In genomic region chr9:98935190-98935909, GRCm38 (mm10) we compare ENCODE assay signal across 36 mouse cellular contexts. TPM values are rescaled to one million over a fixed set of nuclear protein-coding genes. Genes with fewer than 3 reads are reported as not detected.
DNase-seq lines count a peak whose midpoint lies in the region; ATAC-seq and TF ChIP-seq lines count a peak whose summit lies in the region.
"Had no signal": no experiment of that assay in that cellular context is flagged by ENCODE, and none has a peak within 500 bp of the region (broad histone marks: within the 10 kb centered on the region; RNA-seq: fewer than 3 reads in every experiment).

No protein-coding gene starts in this region.

- no peak for TF ChIP-seq POLR2A in kidney, adult 2 months (IDR thresholded peaks at IDR 0.05; ENCODE audit: low read depth, low read length)
- no peak for TF ChIP-seq POLR2A in cerebellum, adult 2 months (IDR thresholded peaks at IDR 0.05; ENCODE audit: borderline replicate concordance, insufficient read depth, low read length)

- H3K4me1 ChIP-seq in kidney, embryonic 14.5 days (ENCODE audit: control insufficient read depth, insufficient read depth, low read length), result no peaks in the 10 kb centered on the region
- H3K4me1 ChIP-seq in kidney, adult 2 months (ENCODE audit: control insufficient read depth, insufficient read depth, low read length), result no peaks in the 10 kb centered on the region
- H3K4me1 ChIP-seq in midbrain, embryonic 13.5 days (replicated peaks), result peaks cover 16% of the 10 kb centered on the region
- H3K4me1 ChIP-seq in midbrain, embryonic 14.5 days (ENCODE audit: control insufficient read depth, insufficient read depth, low read length), result no peaks in the 10 kb centered on the region
- H3K4me1 ChIP-seq in embryonic facial prominence, embryonic 12.5 days, result peaks cover 13% of the 10 kb centered on the region
- H3K4me1 ChIP-seq in midbrain, embryonic 16.5 days (ENCODE audit: control insufficient read depth, insufficient read depth, low read length), result no peaks in the 10 kb centered on the region
- H3K4me1 ChIP-seq in cerebellum, adult 2 months (ENCODE audit: control insufficient read depth, insufficient read depth, low read length), result no peaks in the 10 kb centered on the region
- H3K4me1 ChIP-seq: heart, embryonic 15.5 days; hindbrain, embryonic 13.5 days; limb, embryonic 15.5 days; neural tube, embryonic 15.5 days had no signal

- no peak for DNase-seq in kidney, adult 2 months
- DNase-seq in midbrain, embryonic 14.5 days, result no peak
- no peak for DNase-seq in c-Kit-positive CD71-positive TER-119-positive erythroid progenitor cells, embryonic 14.5 days (ENCODE audit: low spot score)
- no peak for DNase-seq in cerebellum, adult 2 months
- DNase-seq: adrenal gland, postnatal 36 days; B cell, adult 2 months; cerebellum, adult 9-10 months; cerebellum, postnatal 36 days; gastrocnemius, adult 2 months; gastrocnemius, postnatal 36 days; heart, adult 2 months; heart, postnatal 4 days; kidney, adult 11 months; kidney, postnatal 25 days; lung, adult 2 months; lung, postnatal 10 days; retina, postnatal 1 day; right cerebral cortex, postnatal 14 days; thymus, postnatal 14 days had no signal

- no peak for TF ChIP-seq CTCF in kidney, adult 2 months (conservative IDR thresholded peaks at IDR 0.05; ENCODE audit: insufficient read depth, insufficient read length, low read depth, low read length)
- no peak for TF ChIP-seq CTCF in cerebellum, adult 2 months (IDR thresholded peaks at IDR 0.05; ENCODE audit: borderline replicate concordance, insufficient read depth, low read depth, low read length)

- H3K4me2 ChIP-seq in kidney, embryonic 14.5 days (replicated peaks; ENCODE audit: low read depth, low read length), result no peak overlapping the region
- H3K4me2 ChIP-seq in midbrain, embryonic 13.5 days (replicated peaks), result no peak overlapping the region
- H3K4me2 ChIP-seq in midbrain, embryonic 14.5 days (ENCODE audit: low read length), result no peak overlapping the region
- no peak overlapping the region for H3K4me2 ChIP-seq in embryonic facial prominence, embryonic 12.5 days (replicated peaks)
- no peak overlapping the region for H3K4me2 ChIP-seq in midbrain, embryonic 16.5 days (ENCODE audit: low read length)
- H3K4me2 ChIP-seq: heart, embryonic 15.5 days; hindbrain, embryonic 13.5 days; limb, embryonic 15.5 days; neural tube, embryonic 15.5 days had no signal

- no peaks in the 10 kb centered on the region for H3K9me3 ChIP-seq in kidney, embryonic 14.5 days (ENCODE audit: control insufficient read depth, low read length)
- no peaks in the 10 kb centered on the region for H3K9me3 ChIP-seq in midbrain, embryonic 13.5 days
- H3K9me3 ChIP-seq in midbrain, embryonic 14.5 days (ENCODE audit: control insufficient read depth, low read length), result no peaks in the 10 kb centered on the region
- H3K9me3 ChIP-seq in embryonic facial prominence, embryonic 12.5 days, result no peaks in the 10 kb centered on the region
- H3K9me3 ChIP-seq in midbrain, embryonic 16.5 days (replicated peaks; ENCODE audit: control insufficient read depth, low read length, poor library complexity, severe bottlenecking), result no peaks in the 10 kb centered on the region
- H3K9me3 ChIP-seq: heart, embryonic 15.5 days; hindbrain, embryonic 13.5 days; limb, embryonic 15.5 days; neural tube, embryonic 15.5 days had no signal

- WGBS in kidney, embryonic 14.5 days, result 23% methylated on average over 16 of the region's 16 CpGs
- WGBS in kidney, adult 2 months, result 26% methylated on average over 16 of the region's 16 CpGs
- WGBS in midbrain, embryonic 13.5 days, result 12% methylated on average over 16 of the region's 16 CpGs
- WGBS in midbrain, embryonic 14.5 days, result 8% methylated on average over 16 of the region's 16 CpGs
- 13% methylated on average over 16 of the region's 16 CpGs for WGBS in embryonic facial prominence, embryonic 12.5 days
- 12% methylated on average over 16 of the region's 16 CpGs for WGBS in midbrain, embryonic 16.5 days
- 20% methylated on average over 16 of the region's 16 CpGs for WGBS in cerebellum, adult 2 months

- no peak overlapping the region for H3K27ac ChIP-seq in kidney, embryonic 14.5 days (ENCODE audit: low read depth, low read length)
- H3K27ac ChIP-seq in kidney, adult 2 months (ENCODE audit: insufficient read depth, low read depth, low read length), result no peak overlapping the region
- H3K27ac ChIP-seq in midbrain, embryonic 13.5 days, result no peak overlapping the region
- H3K27ac ChIP-seq in midbrain, embryonic 14.5 days (replicated peaks; ENCODE audit: low read depth, low read length), result no peak overlapping the region
- H3K27ac ChIP-seq in embryonic facial prominence, embryonic 12.5 days, result no peak overlapping the region
- no peak overlapping the region for H3K27ac ChIP-seq in midbrain, embryonic 16.5 days (ENCODE audit: low read length)
- H3K27ac ChIP-seq in cerebellum, adult 2 months (ENCODE audit: insufficient read depth, low read length), result no peak overlapping the region
- H3K27ac ChIP-seq: gastrocnemius, adult 2 months; heart, adult 2 months; heart, embryonic 15.5 days; hindbrain, embryonic 13.5 days; limb, embryonic 15.5 days; liver, embryonic 14.5 days; macrophage; neural tube, embryonic 15.5 days had no signal

- H3K9ac ChIP-seq in kidney, embryonic 14.5 days (ENCODE audit: low read depth, low read length), result no peak overlapping the region
- no peak overlapping the region for H3K9ac ChIP-seq in midbrain, embryonic 13.5 days (replicated peaks)
- no peak overlapping the region for H3K9ac ChIP-seq in midbrain, embryonic 14.5 days (replicated peaks; ENCODE audit: low read length)
- H3K9ac ChIP-seq in embryonic facial prominence, embryonic 12.5 days, result no peak overlapping the region
- no peak overlapping the region for H3K9ac ChIP-seq in midbrain, embryonic 16.5 days (ENCODE audit: low read depth, low read length)
- H3K9ac ChIP-seq: heart, embryonic 15.5 days; hindbrain, embryonic 13.5 days; limb, embryonic 15.5 days; liver, embryonic 14.5 days; neural tube, embryonic 15.5 days had no signal

- H3K27me3 ChIP-seq in kidney, embryonic 14.5 days (ENCODE audit: control insufficient read depth, insufficient read depth, low read length), result no peaks in the 10 kb centered on the region
- no peaks in the 10 kb centered on the region for H3K27me3 ChIP-seq in kidney, adult 2 months (replicated peaks; ENCODE audit: control insufficient read depth, insufficient read depth, low read length)
- H3K27me3 ChIP-seq in midbrain, embryonic 13.5 days, result peaks cover 49% of the 10 kb centered on the region
- H3K27me3 ChIP-seq in midbrain, embryonic 14.5 days (ENCODE audit: control insufficient read depth, insufficient read depth, low read length), result peaks cover 7% of the 10 kb centered on the region; the same call in 1 of the 2 replicates
- peaks cover 11% of the 10 kb centered on the region; the same call in 1 of the 2 replicates for H3K27me3 ChIP-seq in embryonic facial prominence, embryonic 12.5 days
- peaks cover 7% of the 10 kb centered on the region for H3K27me3 ChIP-seq in midbrain, embryonic 16.5 days (ENCODE audit: control insufficient read depth, insufficient read depth, low read depth, low read length)
- no peaks in the 10 kb centered on the region; the same call in 1 of the 2 replicates for H3K27me3 ChIP-seq in cerebellum, adult 2 months (ENCODE audit: control insufficient read depth, insufficient read depth, low read length)

- no peak overlapping the region for H3K4me3 ChIP-seq in kidney, embryonic 14.5 days (ENCODE audit: low read length)
- no peak overlapping the region for H3K4me3 ChIP-seq in kidney, adult 2 months (ENCODE audit: insufficient read depth, low read depth, low read length)
- H3K4me3 ChIP-seq in midbrain, embryonic 13.5 days (replicated peaks), result no peak overlapping the region
- no peak overlapping the region for H3K4me3 ChIP-seq in midbrain, embryonic 14.5 days (replicated peaks; ENCODE audit: low read depth, low read length)
- no peak overlapping the region for H3K4me3 ChIP-seq in embryonic facial prominence, embryonic 12.5 days
- H3K4me3 ChIP-seq in midbrain, embryonic 16.5 days (ENCODE audit: low read depth, low read length), result no peak overlapping the region
- no peak overlapping the region for H3K4me3 ChIP-seq in cerebellum, adult 2 months (replicated peaks; ENCODE audit: insufficient read depth, low read depth, low read length)
- H3K4me3 ChIP-seq: erythroblast, embryonic 14.5 days; gastrocnemius, adult 2 months; heart, adult 2 months; heart, embryonic 15.5 days; hindbrain, embryonic 13.5 days; limb, embryonic 15.5 days; neural tube, embryonic 15.5 days had no signal

- peak; percentile 57 for ATAC-seq in kidney, embryonic 14.5 days (ENCODE audit: low FRiP score, low TSS enrichment)
- ATAC-seq in midbrain, embryonic 13.5 days, result peak; percentile 37; the same call in 1 of the 2 replicates
- no peak for ATAC-seq in midbrain, embryonic 14.5 days (ENCODE audit: low FRiP score, low TSS enrichment)
- peak; percentile 71; the same call in 1 of the 2 replicates for ATAC-seq in embryonic facial prominence, embryonic 12.5 days (ENCODE audit: insufficient number of reproducible peaks, insufficient read depth, low FRiP score, low TSS enrichment)
- peak; percentile 79 for ATAC-seq in midbrain, embryonic 16.5 days
- ATAC-seq: forebrain, embryonic 16.5 days had no signal

- H3K36me3 ChIP-seq in kidney, embryonic 14.5 days (ENCODE audit: control insufficient read depth, insufficient read depth, low read length), result no peaks in the 10 kb centered on the region
- no peaks in the 10 kb centered on the region for H3K36me3 ChIP-seq in kidney, adult 2 months (ENCODE audit: control insufficient read depth, insufficient read depth, low read length)
- no peaks in the 10 kb centered on the region for H3K36me3 ChIP-seq in midbrain, embryonic 13.5 days
- H3K36me3 ChIP-seq in midbrain, embryonic 14.5 days (ENCODE audit: control insufficient read depth, insufficient read depth, low read length), result no peaks in the 10 kb centered on the region
- no peaks in the 10 kb centered on the region for H3K36me3 ChIP-seq in embryonic facial prominence, embryonic 12.5 days
- no peaks in the 10 kb centered on the region for H3K36me3 ChIP-seq in midbrain, embryonic 16.5 days (ENCODE audit: control insufficient read depth, insufficient read depth, low read length)
- H3K36me3 ChIP-seq: heart, embryonic 15.5 days; hindbrain, embryonic 13.5 days; limb, embryonic 15.5 days; neural tube, embryonic 15.5 days had no signal

RNA-seq across cellular contexts. Expression of gene Foxl2, which starts 19.7 kb away (rescaled TPM):
- not detected in 2 replicates for polyA plus RNA-seq in kidney, embryonic 14.5 days (2014; fragmentation: Nextera tagmentation; extraction: Ambion mirVana)
- not detected in 2 replicates for polyA plus RNA-seq in kidney, adult 2 months (2012; rRNA removed)
- 0.54 and 0.75 TPM in 2 replicates for polyA plus RNA-seq in midbrain, embryonic 13.5 days (2015; fragmentation: Nextera tagmentation; extraction: Ambion mirVana)
- polyA plus RNA-seq in midbrain, embryonic 14.5 days (2014; fragmentation: Nextera tagmentation; extraction: Ambion mirVana), result 0.45 and 0.95 TPM in 2 replicates
- 11.0 and 14.3 TPM in 2 replicates for polyA plus RNA-seq in embryonic facial prominence, embryonic 12.5 days (2016; fragmentation: Nextera tagmentation; extraction: Ambion mirVana)
- 0.49 and 0.52 TPM in 2 replicates for polyA plus RNA-seq in midbrain, embryonic 16.5 days (2015; fragmentation: Nextera tagmentation; extraction: Ambion mirVana)
- polyA plus RNA-seq in cerebellum, adult 2 months (2012; rRNA removed), result 0.25 and 0.28 TPM in 2 replicates
- polyA plus RNA-seq: erythroblast, embryonic 14.5 days; heart, adult 2 months; heart, embryonic 15.5 days; liver, embryonic 14.5 days; lung, adult 2 months; macrophage; small intestine, adult 2 months; stomach, embryonic 14.5 days; testis, adult 2 months; urinary bladder, adult 2 months had no signal

RNA-seq across cellular contexts. Expression of gene 7420426K07Rik, which starts 32.4 kb away (rescaled TPM):
- polyA plus RNA-seq in kidney, embryonic 14.5 days (2014; fragmentation: Nextera tagmentation; extraction: Ambion mirVana), result not detected in 2 replicates
- not detected in 2 replicates for polyA plus RNA-seq in kidney, adult 2 months (2012; rRNA removed)
- not detected in 2 replicates for polyA plus RNA-seq in midbrain, embryonic 13.5 days (2015; fragmentation: Nextera tagmentation; extraction: Ambion mirVana)
- not detected in 2 replicates for polyA plus RNA-seq in midbrain, embryonic 14.5 days (2014; fragmentation: Nextera tagmentation; extraction: Ambion mirVana)
- polyA plus RNA-seq in embryonic facial prominence, embryonic 12.5 days (2016; fragmentation: Nextera tagmentation; extraction: Ambion mirVana), result not detected in 2 replicates
- polyA plus RNA-seq in midbrain, embryonic 16.5 days (2015; fragmentation: Nextera tagmentation; extraction: Ambion mirVana), result not detected in 2 replicates
- not detected in 2 replicates for polyA plus RNA-seq in cerebellum, adult 2 months (2012; rRNA removed)
- polyA plus RNA-seq: erythroblast, embryonic 14.5 days; forebrain, embryonic 11.5 days; forebrain, embryonic 16.5 days; heart, adult 2 months; heart, embryonic 15.5 days; hindbrain, embryonic 13.5 days; limb, embryonic 15.5 days; liver, embryonic 14.5 days; lung, adult 2 months; macrophage; neural tube, embryonic 15.5 days; small intestine, adult 2 months; stomach, embryonic 14.5 days; testis, adult 2 months; urinary bladder, adult 2 months had no signal

RNA-seq across cellular contexts. Expression of gene Faim, which starts 50.8 kb away (rescaled TPM):
- 52.0 and 55.7 TPM in 2 replicates for polyA plus RNA-seq in kidney, embryonic 14.5 days (2014; fragmentation: Nextera tagmentation; extraction: Ambion mirVana)
- 3.5 and 4.5 TPM in 2 replicates for polyA plus RNA-seq in kidney, adult 2 months (2012; rRNA removed)
- 105 and 107 TPM in 2 replicates for polyA plus RNA-seq in midbrain, embryonic 13.5 days (2015; fragmentation: Nextera tagmentation; extraction: Ambion mirVana)
- 112 and 126 TPM in 2 replicates for polyA plus RNA-seq in midbrain, embryonic 14.5 days (2014; fragmentation: Nextera tagmentation; extraction: Ambion mirVana)
- polyA plus RNA-seq in embryonic facial prominence, embryonic 12.5 days (2016; fragmentation: Nextera tagmentation; extraction: Ambion mirVana), result 55.2 and 56.3 TPM in 2 replicates
- 118 and 119 TPM in 2 replicates for polyA plus RNA-seq in midbrain, embryonic 16.5 days (2015; fragmentation: Nextera tagmentation; extraction: Ambion mirVana)
- polyA plus RNA-seq in cerebellum, adult 2 months (2012; rRNA removed), result 37.7 and 37.8 TPM in 2 replicates
